Mouse (Mus musculus): ENCODE measurements at regions not wholly inside any gene's neighbourhood (a gene's known extent, or its start where the extent isn't known, plus 50 kb on each side); places are given as distances from the start of the nearest gene placed in this dataset.
A peak's percentile ranks its signal among the peaks of the same experiment; 100 is the strongest.

- DNase-seq (ENCODE audit: low spot score in 2 of 2): no peak
Measured at GRCm38 (mm10) chr16:71197523-71197922, 883.8 kb downstream of the Gbe1 start.

- DNase-seq (ENCODE audit: low spot score in 2 of 2): no peak
Measured at GRCm38 (mm10) chr16:71208806-71209205, 895.1 kb downstream of the Gbe1 start.

- no peak for DNase-seq (ENCODE audit: low spot score in 2 of 2)
Measured at GRCm38 (mm10) chr16:71224469-71224868, 910.7 kb downstream of the Gbe1 start.

GRCm38 (mm10) chr16:71230104-71230653 is 916.4 kb downstream of the Gbe1 start:
- no peak for DNase-seq (ENCODE audit: low spot score in 2 of 2)

- DNase-seq (ENCODE audit: low spot score in 2 of 2): no peak
Measured at GRCm38 (mm10) chr16:71243065-71243464, 929.3 kb downstream of the Gbe1 start.

- DNase-seq (ENCODE audit: low spot score in 2 of 2): no peak
Measured at GRCm38 (mm10) chr16:71243480-71243879, 929.7 kb downstream of the Gbe1 start.

GRCm38 (mm10) chr16:71247516-71248139 is 933.9 kb downstream of the Gbe1 start:
- DNase-seq (ENCODE audit: low spot score in 2 of 2): peak; percentile 52 to 54

GRCm38 (mm10) chr16:71255740-71256139 is 942.0 kb downstream of the Gbe1 start:
- DNase-seq (ENCODE audit: low spot score in 2 of 2): no peak

- DNase-seq (ENCODE audit: low spot score in 2 of 2): no peak
Measured at GRCm38 (mm10) chr16:71256175-71256574, 942.4 kb downstream of the Gbe1 start.

- DNase-seq (ENCODE audit: low spot score in 2 of 2): no peak
Measured at GRCm38 (mm10) chr16:71267191-71267590, 953.4 kb downstream of the Gbe1 start.
